Mouse (Mus musculus) limb, embryonic 13.5 days (tissue): ENCODE measurements at regions not wholly inside any gene's neighbourhood (a gene's known extent, or its start where the extent isn't known, plus 50 kb on each side); places are given as distances from the start of the nearest gene placed in this dataset.

Experiments
- ATAC-seq: fragments of 200-750 bp; cut with Nextera tagmentation; 2 replicates; pipeline ENCODE4 v1.8.0; 2017; ENCODE audit warnings: low read depth, moderate number of reproducible peaks, moderate TSS enrichment; ENCODE audit not compliant: low FRiP score
- H3K27ac ChIP-seq: fragments of 300-500 bp; sonication (generic); 2 replicates; pipeline ENCODE4 v1.5.1; 2015; ENCODE audit warnings: inconsistent platforms, mild to moderate bottlenecking, moderate library complexity
- H3K27me3 ChIP-seq: fragments of 300-500 bp; sonication (generic); 2 replicates; pipeline ENCODE4 v1.6.1; 2015; ENCODE audit warnings: mild to moderate bottlenecking, inconsistent platforms
- H3K36me3 ChIP-seq: fragments of 300-500 bp; sonication (generic); 2 replicates; pipeline ENCODE4 v1.6.1; 2015; ENCODE audit warnings: inconsistent platforms, mild to moderate bottlenecking, moderate library complexity
- H3K4me1 ChIP-seq: fragments of 300-500 bp; sonication (generic); 2 replicates; pipeline ENCODE4 v1.6.1; 2015; ENCODE audit warnings: inconsistent platforms
- H3K4me2 ChIP-seq: fragments of 300-500 bp; sonication (generic); replicated peaks from 2 replicates; pipeline ENCODE4 v1.6.1; 2015; ENCODE audit warnings: inconsistent platforms, mild to moderate bottlenecking, moderate library complexity
- H3K4me3 ChIP-seq: fragments of 300-500 bp; sonication (generic); 2 replicates; pipeline ENCODE4 v1.5.1; 2015; ENCODE audit warnings: moderate library complexity, mild to moderate bottlenecking, inconsistent platforms
- H3K9ac ChIP-seq: fragments of 300-500 bp; sonication (generic); 2 replicates; pipeline ENCODE4 v1.6.1; 2015; ENCODE audit warnings: mild to moderate bottlenecking, inconsistent platforms
- H3K9me3 ChIP-seq: fragments of 300-500 bp; sonication (generic); 2 replicates; pipeline ENCODE4 v1.6.1; 2016; ENCODE audit warnings: inconsistent platforms
- WGBS: fragments of 180-500 bp; shearing (Covaris S2); methylation state at CpG from one replicate; pipeline ENCODE4 v1.1.7; 2015; 5-methylcytosine and 5-hydroxymethylcytosine counted together

- peaks cover 59% of the 10 kb centered on the region for H3K4me1 ChIP-seq
- 25% methylated on average over 2 of the region's 2 CpGs for WGBS
- H3K4me2 ChIP-seq = no peak overlapping the region
- no peaks in the 10 kb centered on the region for H3K36me3 ChIP-seq
- ATAC-seq = no peak
- H3K27ac ChIP-seq = peak overlapping the region; percentile 39; the same call in 1 of the 2 replicates
- no peaks in the 10 kb centered on the region for H3K9me3 ChIP-seq
- no peak overlapping the region for H3K4me3 ChIP-seq
- 0 out of 2 replicates have a peak, but pooled peaks cover 4% of the 10 kb centered on the region for H3K27me3 ChIP-seq
- no peak overlapping the region for H3K9ac ChIP-seq
Observed at GRCm38 (mm10) chr2:144157343-144157742, 113.1 kb upstream of the Mgme1 start.

DNA sequence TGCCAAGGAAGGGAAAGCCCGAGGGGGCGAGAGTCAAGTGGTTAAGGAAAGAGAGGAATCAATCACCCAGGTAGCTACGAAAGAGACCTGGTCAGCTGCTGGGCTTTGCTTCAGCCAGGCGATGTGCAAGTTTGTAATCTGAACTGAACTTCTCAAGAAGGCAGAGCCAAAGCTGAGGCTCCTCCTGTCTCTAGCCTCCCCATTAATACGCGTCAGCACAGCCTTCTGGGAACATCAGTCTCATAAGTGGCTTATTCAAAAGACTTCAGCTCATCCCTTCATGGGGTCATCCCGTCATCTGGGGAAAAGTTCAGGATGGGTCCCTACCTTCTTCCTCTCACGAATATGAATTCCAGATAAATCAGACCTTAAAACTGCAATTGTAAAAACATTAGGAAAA is 112.2 kb upstream of the Mgme1 start:
- ATAC-seq = no peak
- 43% methylated on average over 8 of the region's 8 CpGs for WGBS
- Histone ChIP-seq H3K9ac (no peak overlapping the region; the same call in 1 of the 2 replicates), H3K4me3 (no peak overlapping the region), H3K36me3 (no peaks in the 10 kb centered on the region), H3K4me1 (peaks cover 62% of the 10 kb centered on the region), H3K27me3 (0 out of 2 replicates have a peak, but pooled peaks cover 4% of the 10 kb centered on the region), H3K4me2 (no peak overlapping the region), H3K27ac (peak overlapping the region; percentile 39; the same call in 1 of the 2 replicates), H3K9me3 (no peaks in the 10 kb centered on the region)

- Histone ChIP-seq H3K27me3 (0 out of 2 replicates have a peak, but pooled peaks cover 4% of the 10 kb centered on the region), H3K4me2 (peak overlapping the region; percentile 49), H3K36me3 (no peaks in the 10 kb centered on the region), H3K27ac (peak overlapping the region; percentile 98), H3K9ac (peak overlapping the region; percentile 36; the same call in 1 of the 2 replicates), H3K9me3 (no peaks in the 10 kb centered on the region), H3K4me3 (0 out of 2 replicates have a peak overlapping the region, but pooled peaks have one; percentile 8), H3K4me1 (peaks cover 74% of the 10 kb centered on the region)
- 22% methylated on average over 9 of the region's 9 CpGs for WGBS
- ATAC-seq = peak; percentile 73
Observed at GRCm38 (mm10) chr2:144159854-144160331, 110.6 kb upstream of the Mgme1 start.

DNA sequence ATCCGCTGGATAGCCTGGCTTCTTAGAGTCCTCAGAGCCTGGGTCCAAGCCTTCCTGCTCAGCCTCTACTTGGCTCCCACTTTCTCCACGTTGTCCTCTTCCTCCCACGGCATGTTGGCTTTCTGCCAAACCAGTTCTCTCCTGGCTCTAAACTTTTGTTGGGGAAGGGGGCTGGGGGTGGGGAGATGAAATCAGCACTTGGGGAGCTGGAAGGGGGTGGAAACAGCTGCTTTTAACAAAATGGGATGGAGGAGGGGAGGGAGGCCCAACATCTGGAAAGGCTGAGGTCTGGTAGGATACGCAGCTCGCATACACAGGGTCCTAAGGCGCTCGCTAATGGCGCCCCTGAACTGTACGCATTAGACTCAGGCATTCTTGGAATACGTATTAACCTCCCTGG is 110.0 kb upstream of the Mgme1 start:
- 19% methylated on average over 10 of the region's 10 CpGs for WGBS
- Histone ChIP-seq H3K9me3 (no peaks in the 10 kb centered on the region), H3K4me1 (peaks cover 74% of the 10 kb centered on the region), H3K4me2 (peak overlapping the region; percentile 49), H3K4me3 (0 out of 2 replicates have a peak overlapping the region, but pooled peaks have one; percentile 8), H3K9ac (peak overlapping the region; percentile 36; the same call in 1 of the 2 replicates), H3K27me3 (0 out of 2 replicates have a peak, but pooled peaks cover 4% of the 10 kb centered on the region), H3K27ac (peak overlapping the region; percentile 98), H3K36me3 (no peaks in the 10 kb centered on the region)
- peak; percentile 83 for ATAC-seq

GRCm38 (mm10) chr2:144161852-144162251 is 108.6 kb upstream of the Mgme1 start:
- ATAC-seq = no peak
- Histone ChIP-seq H3K9ac (no peak overlapping the region), H3K4me2 (no peak overlapping the region), H3K27ac (peak overlapping the region; percentile 98; the same call in 1 of the 2 replicates), H3K4me1 (peaks cover 78% of the 10 kb centered on the region), H3K36me3 (no peaks in the 10 kb centered on the region), H3K9me3 (no peaks in the 10 kb centered on the region), H3K4me3 (no peak overlapping the region), H3K27me3 (0 out of 2 replicates have a peak, but pooled peaks cover 1% of the 10 kb centered on the region)
- WGBS = 27% methylated on average over 1 of the region's 1 CpGs

DNA sequence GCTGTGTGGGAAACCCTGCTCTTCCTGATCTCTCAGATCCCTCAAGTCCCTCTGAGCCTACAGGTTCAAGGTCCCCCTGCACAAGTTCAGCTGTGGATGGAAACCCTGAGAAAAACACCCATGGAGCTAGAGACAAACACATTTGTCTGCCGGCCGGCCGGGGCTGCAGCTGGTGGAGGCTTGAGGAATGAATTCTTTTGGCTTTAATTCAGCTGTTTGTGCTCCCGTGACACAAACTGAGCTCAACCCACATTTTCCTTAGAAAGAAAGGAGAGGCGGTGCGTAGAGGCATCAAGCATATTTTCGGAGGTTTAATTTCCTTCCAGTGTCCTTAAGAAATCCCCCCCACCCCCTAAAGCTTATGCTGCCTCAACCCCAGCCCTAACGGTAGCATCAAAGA is 106.4 kb upstream of the Mgme1 start:
- H3K9ac ChIP-seq = peak overlapping the region; percentile 48; the same call in 1 of the 2 replicates
- no peak for ATAC-seq
- H3K4me2 ChIP-seq = peak overlapping the region; percentile 76
- H3K27me3 ChIP-seq = no peaks in the 10 kb centered on the region
- H3K4me3 ChIP-seq = peak overlapping the region; percentile 69
- peaks cover 56% of the 10 kb centered on the region for H3K4me1 ChIP-seq
- WGBS = 5% methylated on average over 8 of the region's 8 CpGs
- H3K9me3 ChIP-seq = no peaks in the 10 kb centered on the region
- H3K27ac ChIP-seq = peak overlapping the region; percentile 83
- no peaks in the 10 kb centered on the region for H3K36me3 ChIP-seq

DNA sequence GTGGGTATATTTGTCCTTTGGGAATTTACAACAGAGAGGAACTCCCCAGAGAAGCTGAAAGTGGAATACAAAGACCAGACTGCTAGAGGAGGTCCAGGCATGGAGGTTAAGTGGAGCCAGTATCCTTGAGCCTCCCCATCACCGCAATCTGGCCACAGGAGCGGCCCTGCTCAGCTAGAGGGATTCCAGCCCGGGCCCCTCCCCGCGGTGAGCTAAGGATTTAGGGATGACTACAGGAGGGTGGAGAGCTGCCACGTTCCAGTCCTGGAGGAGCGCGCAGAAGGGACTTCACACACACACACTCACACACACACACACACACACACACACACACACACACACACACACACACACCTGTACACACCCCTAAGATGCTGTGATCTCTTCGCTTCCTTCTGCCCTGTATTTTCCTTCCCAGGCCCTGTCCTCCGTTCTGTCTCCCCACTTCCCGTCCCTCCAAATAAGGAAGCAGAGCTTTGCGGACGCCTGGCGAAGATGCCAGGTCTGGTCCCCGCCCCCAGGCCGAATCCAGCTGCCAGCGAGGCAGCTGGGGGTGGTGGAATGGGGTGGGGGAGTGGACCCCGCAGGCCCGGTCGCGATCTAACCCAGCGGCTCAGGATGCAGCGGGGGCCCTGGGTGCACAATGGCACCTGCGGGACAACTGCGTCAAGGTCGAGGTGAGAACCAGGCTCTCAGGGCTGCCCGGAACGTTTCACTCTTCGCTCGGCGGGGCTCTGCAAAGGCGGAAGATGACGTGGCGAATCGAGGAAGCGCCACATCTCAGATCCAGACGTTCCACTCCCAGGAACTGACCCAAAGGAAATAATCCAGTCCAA is 105.3 kb upstream of the Mgme1 start:
- H3K4me2 ChIP-seq = peak overlapping the region; percentile 76
- peaks cover 56% of the 10 kb centered on the region for H3K4me1 ChIP-seq
- no peaks in the 10 kb centered on the region for H3K9me3 ChIP-seq
- H3K27ac ChIP-seq = peak overlapping the region; percentile 98
- no peaks in the 10 kb centered on the region for H3K36me3 ChIP-seq
- no peaks in the 10 kb centered on the region for H3K27me3 ChIP-seq
- 0% methylated on average over 37 of the region's 37 CpGs for WGBS
- H3K4me3 ChIP-seq = peak overlapping the region; percentile 69
- peak; percentile 64 for ATAC-seq
- peak overlapping the region; percentile 85 for H3K9ac ChIP-seq

DNA sequence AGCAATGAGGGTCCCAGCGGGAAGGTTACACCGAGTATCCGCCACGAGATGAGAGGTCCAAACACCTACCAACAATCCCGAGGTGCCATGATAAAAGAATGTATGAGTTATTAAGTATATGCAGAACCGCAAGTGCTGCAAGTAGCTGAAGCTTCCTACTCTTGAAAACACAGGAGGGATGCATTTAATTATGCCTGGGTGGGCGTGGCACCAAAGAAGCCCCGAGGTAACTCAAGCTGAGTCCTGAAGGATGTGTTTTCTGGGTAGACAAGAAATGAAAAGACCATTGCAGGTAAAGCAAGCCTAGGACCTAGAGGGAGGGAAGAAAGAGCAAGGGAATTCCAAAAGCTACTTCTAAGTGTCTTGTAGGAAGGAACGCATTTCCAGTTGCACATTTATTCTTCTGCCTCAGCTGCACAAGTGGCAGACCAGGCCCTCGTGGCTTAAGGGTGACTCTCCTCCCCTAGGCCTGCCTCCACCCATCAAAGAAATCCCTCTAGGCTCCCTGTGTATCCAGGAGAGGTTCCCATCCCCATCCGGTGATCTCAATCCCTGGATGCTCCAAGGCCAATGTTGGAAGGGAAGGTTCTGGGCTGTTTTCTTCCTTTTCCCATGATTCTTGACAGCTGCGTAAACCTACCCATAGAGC is 104.2 kb upstream of the Mgme1 start:
- peak overlapping the region; percentile 98 for H3K27ac ChIP-seq
- no peaks in the 10 kb centered on the region for H3K27me3 ChIP-seq
- ATAC-seq = no peak

DNA sequence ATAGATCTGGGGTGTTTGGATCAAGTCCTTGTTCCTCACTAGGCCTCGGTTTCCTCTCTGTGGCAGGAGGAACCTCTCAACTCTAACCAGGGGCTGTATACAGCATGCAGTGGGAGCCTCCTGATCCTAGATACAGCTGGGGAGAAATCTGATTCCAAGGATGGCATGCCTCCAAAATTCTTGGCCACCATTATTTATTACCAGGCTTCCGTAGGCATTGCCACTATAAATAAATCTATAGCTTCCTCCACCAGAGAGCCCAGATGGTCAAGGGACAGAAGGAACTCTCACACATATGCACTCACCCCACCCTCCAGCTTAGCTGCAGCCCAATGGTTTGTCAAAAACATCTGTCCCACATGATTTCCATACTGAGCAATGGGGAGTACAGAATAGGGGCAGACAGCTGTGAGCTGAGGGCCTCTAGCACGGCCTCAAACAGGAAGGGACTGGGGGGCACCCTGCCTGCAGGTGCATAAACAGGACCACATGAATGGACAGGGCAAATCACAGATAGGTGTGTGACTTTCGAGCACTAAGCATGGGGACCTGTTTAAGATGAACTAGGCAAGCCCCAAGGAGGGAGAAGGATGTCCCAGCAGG is 100.8 kb upstream of the Mgme1 start:
- H3K4me3 ChIP-seq = no peak overlapping the region
- H3K4me2 ChIP-seq = no peak overlapping the region
- no peaks in the 10 kb centered on the region for H3K9me3 ChIP-seq
- peaks cover 26% of the 10 kb centered on the region for H3K4me1 ChIP-seq
- peak overlapping the region; percentile 28; the same call in 1 of the 2 replicates for H3K27ac ChIP-seq
- no peak overlapping the region for H3K9ac ChIP-seq
- ATAC-seq = peak; percentile 10; the same call in 1 of the 2 replicates
- no peaks in the 10 kb centered on the region for H3K27me3 ChIP-seq
- H3K36me3 ChIP-seq = no peaks in the 10 kb centered on the region
- WGBS = 47% methylated on average over 4 of the region's 4 CpGs

More for the DNA sequence above, 104.2 kb upstream of the Mgme1 start:
- peak overlapping the region; percentile 69 for H3K4me3 ChIP-seq
- 29% methylated on average over 12 of the region's 12 CpGs for WGBS
- peak overlapping the region; percentile 76 for H3K4me2 ChIP-seq
- H3K4me1 ChIP-seq = peaks cover 47% of the 10 kb centered on the region
- peak overlapping the region; percentile 85 for H3K9ac ChIP-seq
- H3K9me3 ChIP-seq = no peaks in the 10 kb centered on the region
- no peaks in the 10 kb centered on the region for H3K36me3 ChIP-seq

- Histone ChIP-seq H3K4me2 (peak overlapping the region; percentile 61), H3K27me3 (no peaks in the 10 kb centered on the region), H3K4me3 (peak overlapping the region; percentile 37), H3K36me3 (no peaks in the 10 kb centered on the region), H3K9ac (peak overlapping the region; percentile 50), H3K27ac (0 out of 2 replicates have a peak overlapping the region, but pooled peaks have one; percentile 1), H3K9me3 (no peaks in the 10 kb centered on the region), H3K4me1 (peaks cover 17% of the 10 kb centered on the region)
- ATAC-seq = peak; percentile 94
- WGBS = 24% methylated on average over 9 of the region's 9 CpGs
Observed at GRCm38 (mm10) chr2:144172100-144172770, 98.2 kb upstream of the Mgme1 start.

- WGBS = 79% methylated on average over 8 of the region's 8 CpGs
- no peak overlapping the region for H3K4me2 ChIP-seq
- no peaks in the 10 kb centered on the region for H3K27me3 ChIP-seq
- no peak for ATAC-seq
- no peaks in the 10 kb centered on the region for H3K36me3 ChIP-seq
- H3K9me3 ChIP-seq = no peaks in the 10 kb centered on the region
- peaks cover 17% of the 10 kb centered on the region for H3K4me1 ChIP-seq
- no peak overlapping the region for H3K27ac ChIP-seq
- no peak overlapping the region for H3K4me3 ChIP-seq
- H3K9ac ChIP-seq = no peak overlapping the region
Observed at GRCm38 (mm10) chr2:144173358-144174106, 96.9 kb upstream of the Mgme1 start.
